Comparison of ENCODE assay signal across 8 mouse cellular contexts in the genomic region with DNA sequence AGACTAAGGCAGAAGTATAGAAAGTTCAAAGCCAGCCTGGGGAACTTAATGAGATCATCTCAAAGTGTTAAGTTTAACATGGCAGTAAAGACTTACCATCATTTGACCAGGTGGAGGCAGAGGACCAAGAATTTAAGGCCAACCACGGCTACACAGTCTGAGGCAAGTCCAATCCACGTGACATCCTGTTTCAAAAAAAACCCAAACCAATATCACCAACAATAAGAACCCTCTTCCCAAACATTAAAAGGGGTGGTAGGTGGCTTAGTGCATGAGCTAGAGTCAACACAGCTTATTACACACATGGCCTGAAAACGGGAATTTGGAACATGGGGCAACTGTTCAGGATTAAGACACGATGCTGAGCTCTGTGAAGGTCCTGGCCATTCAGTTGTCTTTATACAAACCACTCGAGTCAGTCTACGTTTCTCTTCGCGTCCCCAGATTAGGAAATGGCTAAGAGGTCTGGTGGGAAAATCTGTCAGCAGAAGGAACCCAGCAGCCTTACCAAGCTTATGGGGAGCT. TPM values are rescaled to one million over a fixed set of nuclear protein-coding genes. Genes with fewer than 3 reads are reported as not detected.
DNase-seq lines count a peak whose midpoint lies in the region; ATAC-seq lines count a peak whose summit lies in the region.

No protein-coding gene starts in this region.

- H3K27ac ChIP-seq in kidney, embryonic 15.5 days, result peak overlapping the region; percentile 95
- H3K27ac ChIP-seq in hindbrain, embryonic 12.5 days, result peak overlapping the region; percentile 78
- peak overlapping the region; percentile 94 for H3K27ac ChIP-seq in midbrain, embryonic 10.5 days (replicated peaks)

- H3K9me3 ChIP-seq in kidney, embryonic 15.5 days (replicated peaks), result no peaks in the 10 kb centered on the region
- no peaks in the 10 kb centered on the region for H3K9me3 ChIP-seq in hindbrain, embryonic 12.5 days (replicated peaks)
- H3K9me3 ChIP-seq in midbrain, embryonic 10.5 days (replicated peaks), result no peaks in the 10 kb centered on the region

- peak overlapping the region; percentile 79 for H3K4me2 ChIP-seq in kidney, embryonic 15.5 days
- peak overlapping the region; percentile 57 for H3K4me2 ChIP-seq in hindbrain, embryonic 12.5 days (replicated peaks)

- 27% methylated on average over 8 of the region's 8 CpGs for WGBS in kidney, embryonic 15.5 days
- 43% methylated on average over 8 of the region's 8 CpGs for WGBS in hindbrain, embryonic 12.5 days
- WGBS in midbrain, embryonic 10.5 days, result 38% methylated on average over 8 of the region's 8 CpGs

- H3K9ac ChIP-seq in kidney, embryonic 15.5 days, result peak overlapping the region; percentile 67
- H3K9ac ChIP-seq in hindbrain, embryonic 12.5 days, result peak overlapping the region; percentile 44

- no peak for DNase-seq in kidney, postnatal 25 days
- peak; percentile 39 for DNase-seq in R1 (ENCODE audit: low read depth, low spot score)
- DNase-seq in midbrain, embryonic 10.5 days (ENCODE audit: low spot score), result no peak
- DNase-seq in gastrocnemius, postnatal 4 days (ENCODE audit: low spot score in 2 of 2), result no peak
- no peak for DNase-seq in layer of hippocampus, adult 9-11 months
- DNase-seq in cerebellum, postnatal 25 days, result no peak

- H3K36me3 ChIP-seq in kidney, embryonic 15.5 days, result no peaks in the 10 kb centered on the region
- no peaks in the 10 kb centered on the region for H3K36me3 ChIP-seq in hindbrain, embryonic 12.5 days
- H3K36me3 ChIP-seq in midbrain, embryonic 10.5 days, result no peaks in the 10 kb centered on the region

- H3K27me3 ChIP-seq in kidney, embryonic 15.5 days, result no peaks in the 10 kb centered on the region
- H3K27me3 ChIP-seq in hindbrain, embryonic 12.5 days, result no peaks in the 10 kb centered on the region
- no peaks in the 10 kb centered on the region for H3K27me3 ChIP-seq in midbrain, embryonic 10.5 days (ENCODE audit: low read depth, poor library complexity, severe bottlenecking)

- H3K4me3 ChIP-seq in kidney, embryonic 15.5 days (replicated peaks), result peak overlapping the region; percentile 85
- H3K4me3 ChIP-seq in hindbrain, embryonic 12.5 days, result peak overlapping the region; percentile 81
- H3K4me3 ChIP-seq in midbrain, embryonic 10.5 days, result peak overlapping the region; percentile 80

- H3K4me1 ChIP-seq in kidney, embryonic 15.5 days, result peaks cover 30% of the 10 kb centered on the region
- H3K4me1 ChIP-seq in hindbrain, embryonic 12.5 days, result peaks cover 22% of the 10 kb centered on the region
- H3K4me1 ChIP-seq in midbrain, embryonic 10.5 days, result peaks cover 43% of the 10 kb centered on the region

- 0 out of 2 replicates have a peak, but pooled peaks have one; percentile 1 for ATAC-seq in kidney, embryonic 15.5 days (replicated peaks; ENCODE audit: low FRiP score)
- peak; percentile 11 for ATAC-seq in hindbrain, embryonic 12.5 days (ENCODE audit: low FRiP score)

RNA-seq across cellular contexts. Expression of gene Usp28, which starts 0.8 kb away (rescaled TPM):
- 33.1 and 36.2 TPM in 2 replicates for polyA plus RNA-seq in kidney, embryonic 15.5 days (2015; fragmentation: Nextera tagmentation; extraction: Ambion mirVana)
- 45.0 and 47.3 TPM in 2 replicates for polyA plus RNA-seq in hindbrain, embryonic 12.5 days (2016; fragmentation: Nextera tagmentation; extraction: Ambion mirVana)
- 53.3 and 55.7 TPM in 2 replicates for polyA plus RNA-seq in midbrain, embryonic 10.5 days (2016; fragmentation: Nextera tagmentation; extraction: Ambion mirVana)
- 100 to 1,000 TPM; 133 to 173 TPM for total RNA-seq in gastrocnemius, postnatal 4 days (2021)

RNA-seq across cellular contexts. Expression of gene Htr3b, which starts 19.6 kb away (rescaled TPM):
- polyA plus RNA-seq in kidney, embryonic 15.5 days (2015; fragmentation: Nextera tagmentation; extraction: Ambion mirVana), result 0.10 and 0.32 TPM in 2 replicates
- 0.22 TPM in 1 of 2 replicates, not detected in the other for polyA plus RNA-seq in hindbrain, embryonic 12.5 days (2016; fragmentation: Nextera tagmentation; extraction: Ambion mirVana)
- 0.07 and 0.09 TPM in 2 replicates for polyA plus RNA-seq in midbrain, embryonic 10.5 days (2016; fragmentation: Nextera tagmentation; extraction: Ambion mirVana)
- not detected for total RNA-seq in gastrocnemius, postnatal 4 days (2021)
